Mouse (Mus musculus) lung, adult 2 months (tissue): Measurements from ENCODE around the gene Plxdc1.

Experiments
- CTCF ChIP-seq: fragments of 200-500 bp; IDR thresholded peaks from 2 replicates; pipeline ENCODE4 v1.5.1; 2011; ENCODE audit warnings: mild to moderate bottlenecking, low read length, control low read depth; ENCODE audit not compliant: insufficient read depth
- POLR2A ChIP-seq: fragments of 200-500 bp; IDR thresholded peaks from 2 replicates; pipeline ENCODE4 v1.6.1; 2011; ENCODE audit warnings: low read depth, mild to moderate bottlenecking, control low read depth, low read length, borderline replicate concordance; ENCODE audit errors: extremely low read depth

DNA sequence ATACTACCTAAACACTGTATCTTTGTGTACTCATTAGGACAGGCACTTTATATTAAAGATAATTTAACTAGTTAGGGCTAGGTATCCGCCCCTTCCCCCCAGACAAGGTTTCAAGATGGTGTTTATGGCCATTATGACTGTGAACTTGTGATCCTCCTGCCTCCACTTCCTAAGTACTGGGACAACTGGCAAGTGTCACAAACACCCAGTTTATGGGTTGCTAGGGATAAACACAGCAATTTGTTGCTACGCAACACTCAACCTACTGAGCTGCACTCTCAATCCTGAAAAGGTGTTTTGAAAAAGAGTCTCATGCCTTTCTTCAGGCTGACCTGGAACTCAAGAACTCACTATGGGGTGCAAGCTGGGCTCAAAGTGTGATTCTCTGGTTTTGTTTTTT, 108.9 kb downstream of the Plxdc1 start:
- TF ChIP-seq CTCF: no peak
- TF ChIP-seq POLR2A: no peak
